Mouse (Mus musculus): Measurements from ENCODE around the gene Plekhh1.

- TF ChIP-seq CTCF (IDR thresholded peaks at IDR 0.05; ENCODE audit: control insufficient read depth, insufficient read depth, low read length) (no peak), POLR2A (IDR thresholded peaks at IDR 0.05; ENCODE audit: borderline replicate concordance, control insufficient read depth, low read depth, low read length) (no peak)
Observed at GRCm38 (mm10) chr12:79122820-79123219, 93.9 kb downstream of the Plekhh1 start.
